Mouse (Mus musculus) E14TG2a.4 (cell line): ENCODE measurements around the gene Spata13.

ENCODE experiments used
- H3K27me3 ChIP-seq: 2 replicates; pipeline ENCODE4 v1.6.1; 2014; ENCODE audit warnings: low read length, control low read depth; ENCODE audit not compliant: insufficient read depth
- H3K36me3 ChIP-seq: 2 replicates; pipeline ENCODE4 v1.6.1; 2014; ENCODE audit warnings: low read length, control low read depth; ENCODE audit not compliant: insufficient read depth
- H3K4me1 ChIP-seq: replicated peaks from 2 replicates; pipeline ENCODE4 v1.6.1; 2014; ENCODE audit warnings: low read depth, low read length, control low read depth
- H3K4me3 ChIP-seq: replicated peaks from 2 replicates; pipeline ENCODE4 v1.5.1; 2014; ENCODE audit warnings: mild to moderate bottlenecking, low read length
- H3K9me3 ChIP-seq: 2 replicates; pipeline ENCODE4 v1.6.1; 2014; ENCODE audit warnings: low read length, control low read depth
- CTCF ChIP-seq: conservative IDR thresholded peaks from 2 replicates; pipeline ENCODE4 v1.5.1; 2014; ENCODE audit warnings: low read length
- NANOG ChIP-seq: IDR thresholded peaks from 2 replicates; pipeline ENCODE4 v1.6.1; 2014; ENCODE audit warnings: borderline replicate concordance, low read length, mixed read lengths
- POU5F1 ChIP-seq: IDR thresholded peaks from 2 replicates; pipeline ENCODE4 v1.6.1; 2014; ENCODE audit warnings: low read length, borderline replicate concordance

The Spata13 gene

GRCm38 (mm10) chr14:60657891-60658290, 24.1 kb downstream of the Spata13 start:
- Histone ChIP-seq H3K4me3 (no peak overlapping the region), H3K4me1 (peaks cover 59% of the 10 kb centered on the region), H3K36me3 (peaks cover 28% of the 10 kb centered on the region), H3K27me3 (no peaks in the 10 kb centered on the region), H3K9me3 (peaks cover 13% of the 10 kb centered on the region)
- TF ChIP-seq POU5F1 (no peak), NANOG (no peak), CTCF (no peak)

GRCm38 (mm10) chr14:60659498-60659897, 25.7 kb downstream of the Spata13 start:
- Histone ChIP-seq H3K4me1 (peaks cover 49% of the 10 kb centered on the region), H3K4me3 (no peak overlapping the region), H3K36me3 (peaks cover 27% of the 10 kb centered on the region), H3K9me3 (peaks cover 3% of the 10 kb centered on the region), H3K27me3 (no peaks in the 10 kb centered on the region)
- TF ChIP-seq POU5F1 (no peak), CTCF (no peak), NANOG (no peak)

GRCm38 (mm10) chr14:60660591-60660990, 26.8 kb downstream of the Spata13 start:
- peaks cover 25% of the 10 kb centered on the region for H3K36me3 ChIP-seq
- TF ChIP-seq POU5F1 (no peak), NANOG (no peak), CTCF (no peak)
- H3K4me1 ChIP-seq = peaks cover 42% of the 10 kb centered on the region
- no peaks in the 10 kb centered on the region for H3K27me3 ChIP-seq
- H3K4me3 ChIP-seq = no peak overlapping the region
- no peaks in the 10 kb centered on the region for H3K9me3 ChIP-seq

- peaks cover 25% of the 10 kb centered on the region for H3K36me3 ChIP-seq
- peaks cover 35% of the 10 kb centered on the region for H3K4me1 ChIP-seq
- H3K4me3 ChIP-seq = no peak overlapping the region
- no peak for TF ChIP-seq CTCF
- no peak for TF ChIP-seq POU5F1
- H3K9me3 ChIP-seq = no peaks in the 10 kb centered on the region
- H3K27me3 ChIP-seq = no peaks in the 10 kb centered on the region
These were observed 27.5 kb downstream of the Spata13 start for GRCm38 (mm10) chr14:60661281-60661680.

- peaks cover 25% of the 10 kb centered on the region for H3K36me3 ChIP-seq
- TF ChIP-seq CTCF (no peak), NANOG (no peak), POU5F1 (no peak)
- no peaks in the 10 kb centered on the region for H3K9me3 ChIP-seq
- peaks cover 15% of the 10 kb centered on the region for H3K4me1 ChIP-seq
- no peak overlapping the region for H3K4me3 ChIP-seq
- no peaks in the 10 kb centered on the region for H3K27me3 ChIP-seq
These were observed 29.6 kb downstream of the Spata13 start for GRCm38 (mm10) chr14:60663309-60663940.

GRCm38 (mm10) chr14:60664641-60665040, 30.8 kb downstream of the Spata13 start:
- TF ChIP-seq NANOG = no peak
- TF ChIP-seq POU5F1 = no peak
- no peak for TF ChIP-seq CTCF
- peaks cover 20% of the 10 kb centered on the region for H3K36me3 ChIP-seq

GRCm38 (mm10) chr14:60665263-60665662, 31.5 kb downstream of the Spata13 start:
- Histone ChIP-seq H3K36me3 (peaks cover 16% of the 10 kb centered on the region), H3K9me3 (no peaks in the 10 kb centered on the region), H3K4me1 (peaks cover 3% of the 10 kb centered on the region; the same call in 1 of the 2 replicates), H3K27me3 (no peaks in the 10 kb centered on the region), H3K4me3 (no peak overlapping the region)
- TF ChIP-seq POU5F1 (no peak), CTCF (no peak), NANOG (no peak)

More at GRCm38 (mm10) chr14:60664641-60665040, 30.8 kb downstream of the Spata13 start:
- Histone ChIP-seq H3K4me1 (peaks cover 4% of the 10 kb centered on the region; the same call in 1 of the 2 replicates), H3K9me3 (no peaks in the 10 kb centered on the region), H3K27me3 (no peaks in the 10 kb centered on the region), H3K4me3 (no peak overlapping the region)

GRCm38 (mm10) chr14:60666252-60666651, 32.5 kb downstream of the Spata13 start:
- peaks cover 6% of the 10 kb centered on the region; the same call in 1 of the 2 replicates for H3K36me3 ChIP-seq
- no peaks in the 10 kb centered on the region for H3K27me3 ChIP-seq
- no peak overlapping the region for H3K4me3 ChIP-seq
- no peaks in the 10 kb centered on the region for H3K9me3 ChIP-seq
- TF ChIP-seq POU5F1 (no peak), CTCF (no peak), NANOG (no peak)
- H3K4me1 ChIP-seq = peaks cover 3% of the 10 kb centered on the region; the same call in 1 of the 2 replicates

- 0 out of 2 replicates have a peak, but pooled peaks cover 3% of the 10 kb centered on the region for H3K36me3 ChIP-seq
- peaks cover 9% of the 10 kb centered on the region; the same call in 1 of the 2 replicates for H3K4me1 ChIP-seq
- no peak overlapping the region for H3K4me3 ChIP-seq
- no peaks in the 10 kb centered on the region for H3K27me3 ChIP-seq
- H3K9me3 ChIP-seq = no peaks in the 10 kb centered on the region
- TF ChIP-seq POU5F1 = no peak
- TF ChIP-seq NANOG = no peak
- no peak for TF ChIP-seq CTCF
These were observed 36.4 kb downstream of the Spata13 start for GRCm38 (mm10) chr14:60670191-60670590.
